Mouse (Mus musculus) liver, postnatal 0 days (tissue): ENCODE measurements around the gene Opa3.

Experiments used
- CTCF ChIP-seq: sonication (generic); IDR thresholded peaks from 2 replicates; pipeline ENCODE4 v1.5.1; 2016; ENCODE audit warnings: antibody characterized with exemption, low read depth
- EP300 ChIP-seq: IDR thresholded peaks from 2 replicates; pipeline ENCODE4 v1.6.1; 2016; ENCODE audit warnings: antibody characterized with exemption, low read depth, mild to moderate bottlenecking

GRCm38 (mm10) chr7:19243858-19244257, 15.7 kb downstream of the Opa3 start:
- TF ChIP-seq CTCF: no peak
- no peak for TF ChIP-seq EP300
